Mouse (Mus musculus) cerebellum, adult (tissue): Measurements from ENCODE around the gene Chchd3.
A peak's percentile ranks its signal among the peaks of the same experiment; 100 is the strongest.

Experiments
- ATAC-seq: cut with Nextera tagmentation; 2 replicates; pipeline ENCODE4 v1.9.2; 2017; ENCODE audit warnings: mild to moderate bottlenecking, moderate library complexity, mixed read lengths; ENCODE audit not compliant: insufficient number of reproducible peaks, low FRiP score, low TSS enrichment

Chchd3 gene

DNA sequence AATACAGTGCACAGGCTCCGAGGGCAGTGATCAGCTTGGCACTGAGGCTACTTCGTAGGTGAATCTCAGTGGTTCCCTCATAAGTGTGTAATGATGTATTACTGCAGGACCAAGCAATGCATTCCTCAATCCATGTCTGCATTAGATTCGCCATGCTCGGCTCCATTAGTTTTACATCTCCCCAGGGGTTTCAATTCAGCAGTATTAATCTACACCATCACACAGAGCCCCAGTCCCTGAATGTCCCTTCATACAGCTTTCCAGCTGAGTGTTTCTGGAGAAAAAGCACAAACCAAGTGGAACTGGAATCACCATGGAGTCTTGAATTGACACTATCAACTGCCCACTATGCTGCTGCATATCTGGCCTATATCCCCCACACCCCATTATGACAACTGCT lies 241.1 kb downstream of the Chchd3 start:
- no peak for ATAC-seq

DNA sequence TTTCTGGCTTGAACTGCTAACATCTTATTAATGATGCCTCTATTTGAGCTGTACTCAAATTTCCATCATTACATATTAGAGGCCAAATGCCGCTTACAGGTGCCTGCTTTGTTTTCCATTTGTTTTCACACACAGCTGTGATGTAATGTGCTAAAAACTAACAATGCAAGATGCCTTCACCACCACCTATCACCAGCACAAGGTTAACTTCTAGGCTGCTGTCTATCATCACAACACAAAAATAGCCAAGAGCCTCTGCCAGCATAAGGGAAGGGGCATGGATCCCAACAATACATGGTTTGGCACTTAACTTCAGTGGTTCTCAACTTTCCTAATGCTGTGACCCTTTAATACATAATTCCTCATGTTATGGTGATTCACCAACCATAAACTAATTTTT lies 251.3 kb downstream of the Chchd3 start:
- ATAC-seq = no peak

DNA sequence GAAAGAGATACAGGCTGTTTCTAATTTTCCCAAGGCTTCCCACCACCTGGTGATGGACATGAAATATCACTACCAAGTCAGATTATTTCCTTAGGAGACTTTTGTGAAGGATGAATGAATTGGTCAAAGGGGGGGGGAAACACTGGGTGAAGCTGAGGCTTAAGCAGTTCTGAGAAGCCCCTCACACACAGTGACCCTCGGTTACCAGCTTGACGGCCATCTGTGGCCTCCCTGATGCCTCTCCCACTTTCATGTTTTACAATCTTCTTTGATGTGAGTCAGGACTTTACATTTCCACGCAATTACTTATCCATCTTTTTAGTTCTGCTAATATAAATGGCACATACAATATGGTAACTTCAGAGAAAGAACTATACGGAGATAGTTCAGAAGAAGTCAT lies 252.3 kb downstream of the Chchd3 start:
- no peak for ATAC-seq

DNA sequence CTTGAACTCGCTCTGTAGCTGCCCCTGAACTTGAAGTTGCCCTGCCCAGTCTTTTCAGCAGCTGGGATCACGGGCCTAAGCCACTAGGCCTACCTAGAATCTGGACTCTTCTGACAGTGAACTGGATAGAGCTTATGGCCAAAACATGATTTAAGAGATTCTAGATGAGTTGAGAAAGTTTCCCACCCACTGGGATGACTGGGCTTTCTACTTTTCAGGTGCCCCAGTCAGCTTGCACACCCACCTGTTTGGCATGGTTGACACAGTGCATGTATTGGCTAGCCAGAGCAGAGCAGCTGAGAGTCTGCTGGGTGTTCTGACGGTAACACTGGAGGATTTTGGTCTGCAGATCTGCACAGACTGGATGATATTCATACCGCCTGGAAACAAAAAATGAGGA lies 256.4 kb downstream of the Chchd3 start:
- ATAC-seq = no peak

DNA sequence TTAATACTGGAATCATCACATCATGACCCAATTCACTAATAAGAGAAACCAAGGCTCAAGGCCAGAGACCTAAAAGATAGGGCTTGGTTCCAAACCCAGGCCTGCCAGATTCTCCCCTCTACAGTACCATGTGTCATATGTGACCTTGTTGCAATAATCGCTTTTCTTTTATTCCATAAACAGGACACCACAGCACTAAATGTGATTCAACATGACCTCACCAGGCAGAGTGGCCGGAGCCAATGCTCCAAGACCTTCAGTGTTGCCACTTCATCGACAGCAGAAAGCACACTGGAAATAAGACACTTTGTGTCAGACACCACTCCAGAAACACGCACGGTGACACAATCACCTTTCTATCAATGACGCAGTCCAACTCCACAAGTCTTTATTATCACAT lies 258.3 kb downstream of the Chchd3 start:
- ATAC-seq = peak; percentile 15; the same call in 1 of the 2 replicates

DNA sequence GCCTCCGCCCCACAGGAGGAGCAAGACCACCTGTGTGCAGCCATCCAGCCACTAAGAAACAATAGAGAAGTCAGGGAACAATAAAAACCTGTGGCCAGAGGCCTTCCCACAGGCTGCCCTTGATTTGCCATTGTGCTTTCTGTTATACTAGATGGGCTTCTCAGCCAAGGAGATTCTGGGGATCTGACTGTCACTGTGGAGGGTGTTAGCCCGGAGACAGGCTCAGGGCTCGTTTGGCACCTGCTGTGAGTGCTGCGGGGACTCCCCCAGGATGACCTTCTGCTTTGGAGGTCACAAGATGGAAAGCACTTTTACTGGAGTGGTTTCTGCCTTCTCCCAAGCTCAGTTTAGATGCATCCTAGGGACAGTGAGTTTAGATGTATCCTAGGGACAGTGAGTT lies 262.5 kb downstream of the Chchd3 start:
- no peak for ATAC-seq

DNA sequence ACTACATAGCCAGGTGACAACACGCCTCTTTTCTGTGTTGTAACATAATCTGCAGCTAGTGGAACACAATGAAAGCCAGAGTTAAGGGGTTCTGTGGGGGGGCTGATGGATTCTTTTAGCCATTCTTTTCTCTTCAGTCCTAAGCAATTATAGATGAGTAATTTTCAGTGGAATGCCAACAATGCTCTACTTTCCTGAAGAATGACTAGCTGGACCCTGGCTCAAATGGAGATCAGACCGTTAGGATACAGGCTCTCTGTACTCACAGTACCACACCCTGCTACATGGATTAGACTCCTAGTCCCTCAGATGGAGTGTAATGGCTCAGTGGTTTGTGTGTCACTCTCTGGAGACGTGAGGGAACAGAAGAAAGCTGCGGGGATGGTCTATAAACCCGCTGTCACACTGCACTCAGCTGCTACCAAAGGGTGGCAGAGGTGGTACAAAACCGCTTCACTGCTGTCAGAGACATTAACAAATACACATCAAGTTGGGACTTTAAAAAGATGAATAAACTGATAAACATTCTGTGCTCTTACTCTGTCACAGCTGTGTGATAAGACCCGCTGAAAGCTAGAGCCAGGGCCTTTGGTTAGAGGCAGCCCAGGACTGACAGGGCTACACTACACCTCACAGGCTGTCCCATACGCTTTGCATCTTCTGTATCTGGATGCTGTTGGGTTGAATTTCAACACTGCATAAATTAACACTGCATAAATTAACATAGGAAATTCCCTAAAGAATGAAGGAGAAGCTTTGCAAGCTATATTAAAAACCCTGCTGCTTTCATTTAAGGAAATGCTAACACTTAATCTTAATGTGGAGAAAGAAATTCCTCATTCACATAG lies 264.2 kb downstream of the Chchd3 start:
- ATAC-seq = no peak

DNA sequence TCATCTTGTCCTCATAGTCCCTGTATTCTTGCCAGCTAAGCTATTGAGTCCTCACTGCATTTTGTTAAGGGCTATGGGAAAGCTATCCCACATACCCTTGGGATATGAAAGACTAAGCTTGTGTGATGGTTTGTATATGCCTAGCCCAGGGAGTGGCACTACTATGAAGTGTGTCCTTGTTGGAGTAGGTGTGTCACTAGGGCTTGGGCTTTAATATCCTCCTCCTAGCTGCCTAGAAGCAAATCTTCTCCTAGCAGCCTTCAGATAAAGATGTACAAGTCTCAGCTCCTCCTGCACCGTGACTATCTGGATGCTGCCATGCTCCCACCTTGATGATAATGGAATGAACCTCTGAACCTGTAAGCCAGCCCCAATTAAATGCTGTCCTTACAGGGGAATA lies 266.5 kb downstream of the Chchd3 start:
- ATAC-seq = no peak

DNA sequence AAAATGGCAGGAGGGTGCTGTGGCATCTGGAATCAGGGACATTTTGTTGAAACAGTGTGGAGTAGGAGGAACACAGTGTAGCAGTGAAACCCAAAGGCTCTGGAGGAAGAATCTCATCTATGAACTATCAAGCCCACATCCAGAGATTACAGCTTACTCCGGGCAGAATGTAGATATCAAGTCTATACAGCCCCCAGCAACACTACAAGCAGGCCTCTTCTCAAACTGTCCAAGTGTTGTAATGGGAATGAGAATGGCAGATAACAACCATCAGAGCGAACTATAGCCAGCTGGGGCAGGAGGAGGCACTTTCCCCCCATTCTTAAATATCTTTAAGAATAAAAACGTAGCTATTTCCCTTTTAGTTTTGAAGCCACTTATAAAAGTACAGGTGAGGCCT lies 266.9 kb downstream of the Chchd3 start:
- no peak for ATAC-seq

DNA sequence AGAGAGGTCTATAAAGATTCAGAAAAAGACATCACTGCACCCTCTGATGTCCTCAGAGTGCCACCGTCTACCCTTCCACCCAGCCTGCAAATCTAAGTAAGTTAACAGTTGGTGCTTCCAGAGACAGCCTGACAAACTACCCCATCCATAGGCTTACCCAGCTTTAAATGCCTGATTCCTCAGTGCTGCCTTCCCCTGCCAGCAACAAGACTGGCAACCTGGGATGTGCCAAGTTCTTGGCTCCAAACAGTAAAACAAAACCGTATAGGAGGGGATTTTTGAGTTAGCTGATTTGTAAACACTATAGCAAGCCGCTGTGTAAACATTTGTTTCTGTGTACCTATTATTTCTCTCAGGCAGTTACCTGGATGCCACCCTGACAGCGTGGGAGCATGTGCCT lies 269.6 kb downstream of the Chchd3 start:
- no peak for ATAC-seq

DNA sequence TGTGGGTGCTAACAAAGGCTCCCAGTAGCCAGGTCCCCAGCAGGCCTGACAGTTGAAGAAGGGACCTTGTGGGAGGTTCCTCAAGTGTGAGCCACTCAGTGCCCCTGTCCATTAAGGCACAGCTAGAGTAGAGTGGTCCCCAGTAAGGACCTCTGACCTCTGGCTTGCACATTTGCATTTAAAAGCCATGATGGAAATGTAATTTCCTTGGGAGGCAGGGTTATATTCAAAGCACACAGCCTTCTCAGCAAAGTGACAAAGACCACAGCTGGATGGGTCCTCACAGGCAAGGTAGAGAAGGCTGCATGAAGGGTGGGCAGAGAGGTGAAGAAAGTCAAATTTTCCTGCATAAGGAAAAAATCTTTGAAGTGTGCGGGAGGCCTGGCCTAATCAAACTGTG lies 272.7 kb downstream of the Chchd3 start:
- ATAC-seq = no peak

DNA sequence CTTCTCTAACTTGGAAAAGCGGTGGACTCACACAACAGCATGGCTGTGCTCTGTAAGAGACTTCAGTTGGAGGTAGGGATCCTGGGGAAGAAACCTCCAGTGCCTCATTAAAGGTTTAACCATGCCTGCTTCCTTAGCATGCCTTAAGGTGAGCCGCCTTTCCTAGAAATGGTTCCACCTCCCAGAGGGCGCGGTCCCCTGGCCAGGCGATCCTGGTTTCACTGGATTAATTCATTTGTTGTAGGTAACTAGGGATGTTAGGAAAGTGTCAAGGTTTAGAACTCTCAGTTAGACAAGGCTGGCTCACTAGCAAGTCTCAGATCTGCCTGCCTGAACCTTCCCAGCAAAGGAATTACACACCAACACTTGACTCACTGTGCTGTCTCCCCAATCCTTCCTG lies 273.9 kb downstream of the Chchd3 start:
- ATAC-seq = no peak

DNA sequence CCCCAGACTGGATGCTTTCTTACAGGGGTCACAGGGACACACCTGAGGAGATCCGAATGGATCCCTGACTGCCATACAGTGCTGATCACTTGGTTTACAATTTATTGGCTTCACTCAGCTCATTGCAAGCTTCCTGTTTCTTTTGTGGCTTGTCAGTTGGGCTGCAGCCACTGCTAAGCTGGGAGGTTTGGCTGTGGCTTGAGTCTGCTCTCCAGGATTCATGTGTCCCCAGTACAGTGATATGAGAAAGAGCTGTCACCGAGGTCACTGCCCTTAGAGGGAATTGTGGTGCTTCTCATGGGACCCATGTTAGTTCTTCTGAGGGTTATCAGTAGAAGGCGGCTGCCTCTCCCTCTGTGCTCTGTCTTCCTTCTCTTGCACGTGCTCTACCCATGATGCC lies 277.0 kb downstream of the Chchd3 start:
- no peak for ATAC-seq

DNA sequence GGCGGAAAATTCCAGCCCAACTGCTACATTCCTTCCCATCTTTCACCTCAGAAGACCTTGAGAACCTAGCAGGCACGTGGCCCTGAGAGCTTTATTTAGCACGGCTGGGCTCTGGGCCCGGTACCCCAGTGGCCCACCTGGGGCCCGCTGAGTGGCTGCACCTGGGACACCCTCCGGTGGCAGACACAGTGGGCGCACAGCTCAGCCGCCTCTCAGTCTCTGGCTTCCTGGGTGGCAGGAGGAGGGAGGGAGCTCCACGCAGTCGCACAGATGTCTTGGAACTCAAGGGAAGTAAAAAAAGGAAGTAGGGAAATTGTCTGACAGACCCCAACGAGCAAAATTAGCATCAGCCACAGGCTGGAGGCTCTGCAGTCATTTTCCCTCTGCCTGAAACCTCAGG lies 279.5 kb downstream of the Chchd3 start:
- peak; percentile 36; the same call in 1 of the 2 replicates for ATAC-seq

DNA sequence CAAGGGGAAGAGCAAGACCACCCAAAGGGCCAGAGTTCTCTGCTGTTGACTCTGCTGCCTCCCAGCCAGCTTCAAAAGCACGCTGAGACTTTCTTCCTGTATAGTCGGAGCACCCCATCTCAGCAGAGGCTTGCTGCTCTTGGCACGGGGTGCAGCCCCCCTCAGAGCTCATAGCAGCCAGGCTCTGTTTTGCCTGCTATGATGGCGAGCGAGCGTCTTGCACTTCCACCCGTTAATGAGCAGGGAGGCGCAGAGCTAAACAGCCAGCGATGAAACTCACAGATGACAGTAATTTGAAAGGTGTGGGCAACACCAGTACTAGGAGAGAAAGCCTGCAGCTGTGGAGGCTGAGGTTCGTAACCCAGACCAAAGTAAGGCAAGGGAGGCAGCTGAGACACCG lies 283.7 kb downstream of the Chchd3 start:
- ATAC-seq = no peak

DNA sequence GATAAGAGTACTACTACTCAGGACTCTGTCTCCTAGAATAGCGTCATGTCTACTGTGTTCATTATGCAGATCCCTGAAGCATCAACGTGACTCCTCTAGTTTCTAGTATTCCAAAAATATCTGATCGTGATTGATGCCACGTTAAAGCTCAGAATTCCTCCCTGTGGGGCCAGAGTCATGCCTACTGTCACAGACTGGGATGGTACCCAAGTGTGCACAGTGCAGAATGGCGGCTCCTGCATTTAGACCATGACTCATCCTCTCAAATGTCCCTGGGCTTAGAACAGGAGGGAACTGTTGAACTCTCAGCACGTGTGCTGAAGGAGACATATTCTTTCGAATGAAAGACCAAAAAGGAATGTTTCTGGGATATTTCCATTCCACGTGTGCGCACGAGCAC lies 305.5 kb downstream of the Chchd3 start:
- no peak for ATAC-seq

DNA sequence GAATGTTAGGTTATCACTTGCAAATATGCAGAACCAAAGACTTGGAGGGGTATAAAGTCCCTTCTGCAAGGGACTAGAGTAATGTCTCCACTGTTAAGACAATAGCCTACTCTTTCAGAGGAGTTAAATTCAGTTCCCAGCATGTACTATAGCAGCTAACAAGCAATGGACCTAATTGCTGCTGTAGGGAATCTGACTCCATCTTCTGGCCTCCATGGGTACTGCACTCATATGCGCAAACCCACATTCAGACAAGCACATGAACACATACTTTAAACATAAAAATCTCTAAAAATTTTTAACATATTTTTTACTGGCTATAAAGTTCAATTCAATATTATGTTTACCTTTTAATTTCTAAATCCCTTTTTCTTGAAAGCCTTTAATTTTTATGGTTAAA lies 310.2 kb downstream of the Chchd3 start:
- ATAC-seq = no peak

DNA sequence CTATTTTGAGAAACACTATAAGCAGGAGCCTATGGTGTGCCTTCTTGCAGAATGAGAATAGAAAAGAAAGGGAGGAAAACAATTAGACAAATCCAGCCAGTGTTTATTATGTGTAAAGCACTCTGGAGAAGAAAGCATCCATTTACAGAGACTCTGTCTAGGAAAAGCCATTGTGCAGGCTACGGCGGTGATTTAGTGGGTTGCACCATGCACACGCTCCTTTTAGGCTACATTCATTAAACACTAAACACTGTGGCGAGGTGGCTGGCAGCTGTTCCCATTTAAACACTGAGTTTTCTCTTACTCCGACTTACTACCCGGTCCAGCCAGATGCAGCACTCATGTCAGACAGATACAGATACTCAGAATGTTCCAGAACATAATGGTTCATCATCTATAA lies 311.3 kb downstream of the Chchd3 start:
- ATAC-seq = no peak

DNA sequence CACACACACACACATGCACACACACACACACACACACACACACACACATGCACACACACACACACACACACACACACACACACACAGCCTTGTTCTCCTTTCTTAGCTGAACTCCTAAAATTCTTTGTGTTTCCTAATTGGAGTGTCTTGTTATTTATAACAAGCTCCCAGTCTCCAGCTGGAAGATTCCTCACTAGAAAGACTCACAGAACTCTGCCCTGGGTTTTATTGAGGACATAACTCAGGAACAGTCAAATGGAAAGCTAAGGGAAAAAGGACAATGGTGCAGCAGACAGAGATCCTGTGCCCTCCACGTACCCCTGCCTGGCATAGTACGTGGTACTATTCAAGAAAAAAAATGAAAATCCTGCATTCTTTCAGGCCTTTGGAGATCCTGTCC lies 312.7 kb downstream of the Chchd3 start:
- no peak for ATAC-seq
